Comparison of ENCODE assay signal across 8 mouse cellular contexts in the genomic region with DNA sequence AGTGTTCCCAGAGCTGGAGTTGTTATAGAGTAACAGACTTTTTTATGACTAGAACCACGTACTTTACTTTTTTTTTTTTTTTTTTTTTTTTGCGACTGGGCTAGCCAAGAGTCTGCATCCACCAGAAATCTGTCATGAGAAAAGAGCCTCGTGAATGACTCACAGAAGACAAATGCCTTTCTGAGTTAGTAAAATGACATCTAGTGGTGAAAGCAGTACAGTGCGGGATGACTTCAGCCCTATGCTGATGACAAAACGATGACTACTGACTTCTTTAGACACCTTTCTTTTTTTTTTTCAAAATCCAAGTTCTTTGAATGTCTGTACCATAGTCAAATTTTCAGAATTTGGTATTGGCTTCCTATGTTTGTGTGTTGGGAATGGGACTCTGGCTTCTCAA. TPM values are rescaled to one million over a fixed set of nuclear protein-coding genes. Genes with fewer than 3 reads are reported as not detected.
DNase-seq lines count a peak whose midpoint lies in the region; ATAC-seq and TF ChIP-seq lines count a peak whose summit lies in the region.

No protein-coding gene starts in this region.

- H3K4me2 ChIP-seq in embryonic facial prominence, embryonic 15.5 days (replicated peaks): peak overlapping the region; percentile 68
- H3K4me2 ChIP-seq in heart, postnatal 0 days (ENCODE audit: low read depth, low read length): peak overlapping the region; percentile 82
- H3K4me2 ChIP-seq in liver, postnatal 0 days (ENCODE audit: low read depth, low read length): peak overlapping the region; percentile 72
- H3K4me2 ChIP-seq in neural tube, embryonic 15.5 days: peak overlapping the region; percentile 63

- no peak overlapping the region for H3K27ac ChIP-seq in ES-Bruce4 (ENCODE audit: insufficient read depth, low read length)
- H3K27ac ChIP-seq in embryonic facial prominence, embryonic 15.5 days (replicated peaks): peak overlapping the region; percentile 94
- H3K27ac ChIP-seq in heart, postnatal 0 days (ENCODE audit: low read depth): peak overlapping the region; percentile 95
- peak overlapping the region; percentile 91 for H3K27ac ChIP-seq in liver, postnatal 0 days (ENCODE audit: low read depth)
- H3K27ac ChIP-seq in neural tube, embryonic 15.5 days (replicated peaks): peak overlapping the region; percentile 91

- 3% methylated on average over 5 of the region's 5 CpGs for WGBS in embryonic facial prominence, embryonic 15.5 days
- under 1% methylated on average over 5 of the region's 5 CpGs for WGBS in heart, postnatal 0 days
- under 1% methylated on average over 5 of the region's 5 CpGs for WGBS in large intestine, adult 2 months
- WGBS in liver, postnatal 0 days (ENCODE audit: insufficient replicate concordance): 4% methylated on average over 5 of the region's 5 CpGs
- 4% methylated on average over 5 of the region's 5 CpGs for WGBS in neural tube, embryonic 15.5 days

- peak; percentile 78 for ATAC-seq in embryonic facial prominence, embryonic 15.5 days (ENCODE audit: insufficient number of reproducible peaks, low FRiP score, low TSS enrichment, low read depth)
- peak; percentile 76 for ATAC-seq in heart, postnatal 0 days (ENCODE audit: insufficient read depth, low read depth)
- peak; percentile 75 for ATAC-seq in liver, postnatal 0 days
- peak; percentile 87 for ATAC-seq in neural tube, embryonic 15.5 days (ENCODE audit: low FRiP score)

- H3K27me3 ChIP-seq in ES-Bruce4 (ENCODE audit: control insufficient read depth, insufficient read depth, low read length, poor library complexity, severe bottlenecking): no peaks in the 10 kb centered on the region
- H3K27me3 ChIP-seq in embryonic facial prominence, embryonic 15.5 days: no peaks in the 10 kb centered on the region
- H3K27me3 ChIP-seq in heart, postnatal 0 days (ENCODE audit: control insufficient read depth, insufficient read depth, low read length): no peaks in the 10 kb centered on the region
- no peaks in the 10 kb centered on the region for H3K27me3 ChIP-seq in liver, postnatal 0 days (ENCODE audit: insufficient read depth, low read length)
- no peaks in the 10 kb centered on the region for H3K27me3 ChIP-seq in neural tube, embryonic 15.5 days (replicated peaks)

- no peak for TF ChIP-seq CTCF in ES-Bruce4 (IDR thresholded peaks at IDR 0.05; ENCODE audit: low read depth, low read length)
- peak; percentile 65 for TF ChIP-seq CTCF in heart, postnatal 0 days (IDR thresholded peaks at IDR 0.05; ENCODE audit: low read depth)
- peak; percentile 68 for TF ChIP-seq CTCF in liver, postnatal 0 days (IDR thresholded peaks at IDR 0.05; ENCODE audit: low read depth)

- no peaks in the 10 kb centered on the region for H3K4me1 ChIP-seq in ES-Bruce4 (ENCODE audit: control insufficient read depth, insufficient read depth, low read length)
- 0 out of 2 replicates have a peak, but pooled peaks cover 8% of the 10 kb centered on the region for H3K4me1 ChIP-seq in embryonic facial prominence, embryonic 15.5 days
- H3K4me1 ChIP-seq in heart, postnatal 0 days (ENCODE audit: control insufficient read depth, insufficient read depth): peaks cover 7% of the 10 kb centered on the region; the same call in 1 of the 2 replicates
- H3K4me1 ChIP-seq in liver, postnatal 0 days (ENCODE audit: insufficient read depth): peaks cover 4% of the 10 kb centered on the region; the same call in 1 of the 2 replicates
- peaks cover 15% of the 10 kb centered on the region for H3K4me1 ChIP-seq in neural tube, embryonic 15.5 days

- H3K36me3 ChIP-seq in ES-Bruce4 (ENCODE audit: control insufficient read depth, insufficient read depth, low read length, poor library complexity, severe bottlenecking): no peaks in the 10 kb centered on the region
- 0 out of 2 replicates have a peak, but pooled peaks cover 2% of the 10 kb centered on the region for H3K36me3 ChIP-seq in embryonic facial prominence, embryonic 15.5 days
- peaks cover under 1% of the 10 kb centered on the region; the same call in 1 of the 2 replicates for H3K36me3 ChIP-seq in heart, postnatal 0 days (replicated peaks; ENCODE audit: control insufficient read depth, insufficient read depth, low read length)
- H3K36me3 ChIP-seq in liver, postnatal 0 days (replicated peaks; ENCODE audit: insufficient read depth, low read length): no peaks in the 10 kb centered on the region
- 0 out of 2 replicates have a peak, but pooled peaks cover 3% of the 10 kb centered on the region for H3K36me3 ChIP-seq in neural tube, embryonic 15.5 days

- H3K9me3 ChIP-seq in ES-Bruce4 (replicated peaks; ENCODE audit: control insufficient read depth, insufficient read depth, low read length, poor library complexity, severe bottlenecking): no peaks in the 10 kb centered on the region
- H3K9me3 ChIP-seq in embryonic facial prominence, embryonic 15.5 days (replicated peaks): no peaks in the 10 kb centered on the region
- no peaks in the 10 kb centered on the region for H3K9me3 ChIP-seq in heart, postnatal 0 days (replicated peaks; ENCODE audit: control insufficient read depth, low read length)
- no peaks in the 10 kb centered on the region for H3K9me3 ChIP-seq in liver, postnatal 0 days (ENCODE audit: low read length)
- no peaks in the 10 kb centered on the region for H3K9me3 ChIP-seq in neural tube, embryonic 15.5 days (replicated peaks)

- TF ChIP-seq POLR2A in ES-Bruce4 (IDR thresholded peaks at IDR 0.05; ENCODE audit: insufficient read depth, low read length): no peak

- TF ChIP-seq EP300 in ES-Bruce4 (IDR thresholded peaks at IDR 0.05; ENCODE audit: insufficient read depth, low read depth, low read length): no peak
- TF ChIP-seq EP300 in heart, postnatal 0 days (IDR thresholded peaks at IDR 0.05; ENCODE audit: low read depth): no peak
- TF ChIP-seq EP300 in liver, postnatal 0 days (IDR thresholded peaks at IDR 0.05; ENCODE audit: low read depth): no peak

- DNase-seq in adrenal gland, postnatal 36 days: peak; percentile 38 to 55
- peak; percentile 90 for DNase-seq in heart, postnatal 0 days (ENCODE audit: low spot score)
- peak; percentile 47 for DNase-seq in large intestine, adult 2 months (ENCODE audit: low read depth, low spot score)
- DNase-seq in liver, postnatal 0 days: peak; percentile 21
- DNase-seq in ovary, postnatal 10 days (ENCODE audit: low spot score): no peak

- H3K4me3 ChIP-seq in ES-Bruce4 (ENCODE audit: low read depth, low read length): no peak overlapping the region
- peak overlapping the region; percentile 73 for H3K4me3 ChIP-seq in embryonic facial prominence, embryonic 15.5 days (replicated peaks)
- H3K4me3 ChIP-seq in heart, postnatal 0 days (ENCODE audit: low read depth, low read length): peak overlapping the region; percentile 63
- peak overlapping the region; percentile 67 for H3K4me3 ChIP-seq in liver, postnatal 0 days (ENCODE audit: low read depth, low read length)
- peak overlapping the region; percentile 71 for H3K4me3 ChIP-seq in neural tube, embryonic 15.5 days (replicated peaks)

- H3K9ac ChIP-seq in ES-Bruce4 (ENCODE audit: low read depth, poor library complexity, severe bottlenecking): peak overlapping the region; percentile 35
- peak overlapping the region; percentile 43; the same call in 1 of the 2 replicates for H3K9ac ChIP-seq in embryonic facial prominence, embryonic 15.5 days
- H3K9ac ChIP-seq in heart, postnatal 0 days (replicated peaks; ENCODE audit: low read depth, low read length): peak overlapping the region; percentile 50; the same call in 1 of the 2 replicates
- H3K9ac ChIP-seq in liver, postnatal 0 days (replicated peaks): peak overlapping the region; percentile 81
- peak overlapping the region; percentile 80 for H3K9ac ChIP-seq in neural tube, embryonic 15.5 days (replicated peaks)

RNA-seq across cellular contexts. Expression of gene Zfp948, which starts 0.6 kb away (rescaled TPM):
- polyA plus RNA-seq in ES-Bruce4 (2011; ENCODE audit: insufficient read depth, insufficient read length, low read depth, missing spikeins): 12.0 and 13.2 TPM in 2 replicates
- total RNA-seq in adrenal gland, postnatal 36 days (2021): 10 to 100 TPM; 10.6 to 14.2 TPM
- polyA plus RNA-seq in embryonic facial prominence, embryonic 15.5 days (2015; fragmentation: Nextera tagmentation; extraction: Ambion mirVana): 16.7 and 18.8 TPM in 2 replicates
- total RNA-seq in heart, postnatal 0 days (2014; rRNA removed; ENCODE audit: low replicate concordance): 1.8 and 4.7 TPM in 2 replicates
- 6.2 and 7.4 TPM in 2 replicates for polyA plus RNA-seq in heart, postnatal 0 days (2015; fragmentation: Nextera tagmentation; extraction: Ambion mirVana)
- 1.4 and 2.4 TPM in 2 replicates for polyA plus RNA-seq in large intestine, adult 2 months (2012; rRNA removed)
- polyA plus RNA-seq in liver, postnatal 0 days (2015; fragmentation: Nextera tagmentation; extraction: Ambion mirVana): 3.2 and 3.7 TPM in 2 replicates
- 17.1 and 18.8 TPM in 2 replicates for polyA plus RNA-seq in neural tube, embryonic 15.5 days (2015; fragmentation: Nextera tagmentation; extraction: Ambion mirVana)

RNA-seq across cellular contexts. Expression of gene Zfp52, which starts 30.9 kb away (rescaled TPM):
- 6.6 and 10.5 TPM in 2 replicates for polyA plus RNA-seq in ES-Bruce4 (2011; ENCODE audit: insufficient read depth, insufficient read length, low read depth, missing spikeins)
- total RNA-seq in adrenal gland, postnatal 36 days (2021): 10 to 100 TPM; 29.6 to 33.9 TPM
- polyA plus RNA-seq in embryonic facial prominence, embryonic 15.5 days (2015; fragmentation: Nextera tagmentation; extraction: Ambion mirVana): 5.0 and 5.4 TPM in 2 replicates
- 6.8 and 7.0 TPM in 2 replicates for total RNA-seq in heart, postnatal 0 days (2014; rRNA removed; ENCODE audit: low replicate concordance)
- 4.4 and 4.5 TPM in 2 replicates for polyA plus RNA-seq in heart, postnatal 0 days (2015; fragmentation: Nextera tagmentation; extraction: Ambion mirVana)
- polyA plus RNA-seq in large intestine, adult 2 months (2012; rRNA removed): 0.32 and 0.36 TPM in 2 replicates
- polyA plus RNA-seq in liver, postnatal 0 days (2015; fragmentation: Nextera tagmentation; extraction: Ambion mirVana): 0.85 and 1.2 TPM in 2 replicates
- 2.2 and 3.2 TPM in 2 replicates for polyA plus RNA-seq in neural tube, embryonic 15.5 days (2015; fragmentation: Nextera tagmentation; extraction: Ambion mirVana)
